Mouse (Mus musculus) CD8-positive naive resting alpha-beta T cell, adult 2 months (primary cell): ENCODE results near the gene Snca.

ENCODE experiments used
- DNase-seq, 2 experiments: peaks; one replicate each; pipeline ENCODE4 v3.0.0; 2022; ENCODE audit warnings: low read depth in 2 of 2, low spot score in 2 of 2

The Snca gene

DNA sequence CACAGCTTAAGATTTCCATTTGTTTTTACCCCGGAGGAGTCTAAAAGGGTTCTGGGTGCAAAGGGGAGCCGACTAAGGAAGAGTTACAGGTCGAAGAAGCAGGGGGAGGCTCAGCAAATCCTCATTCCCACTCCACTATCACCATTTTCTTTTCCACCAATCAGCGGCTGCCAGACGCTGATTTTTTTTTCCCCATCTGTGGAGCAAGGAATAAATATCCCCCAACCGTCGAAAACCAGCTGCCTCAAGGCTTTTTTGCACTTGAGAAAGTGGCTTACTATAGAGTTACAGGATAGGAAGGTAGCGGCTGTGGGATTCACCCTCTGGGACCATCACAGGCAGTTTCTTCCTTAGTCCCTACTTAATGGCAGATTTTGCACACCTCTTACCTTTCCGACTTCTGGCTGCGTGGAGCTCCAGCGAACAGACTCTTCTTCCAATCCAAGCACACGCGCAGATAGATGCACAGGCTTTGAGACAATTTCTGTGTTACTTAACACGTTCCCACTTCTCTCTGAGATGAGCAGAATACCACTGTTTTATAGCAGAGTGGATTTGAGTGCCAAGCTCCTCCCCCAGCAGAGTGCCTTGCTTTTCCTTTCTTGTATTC is at the start of gene Snca:
TSS of gene Snca (minus strand) at position 574 of the 610 bp plus-strand sequence.
- DNase-seq = no peak

DNA sequence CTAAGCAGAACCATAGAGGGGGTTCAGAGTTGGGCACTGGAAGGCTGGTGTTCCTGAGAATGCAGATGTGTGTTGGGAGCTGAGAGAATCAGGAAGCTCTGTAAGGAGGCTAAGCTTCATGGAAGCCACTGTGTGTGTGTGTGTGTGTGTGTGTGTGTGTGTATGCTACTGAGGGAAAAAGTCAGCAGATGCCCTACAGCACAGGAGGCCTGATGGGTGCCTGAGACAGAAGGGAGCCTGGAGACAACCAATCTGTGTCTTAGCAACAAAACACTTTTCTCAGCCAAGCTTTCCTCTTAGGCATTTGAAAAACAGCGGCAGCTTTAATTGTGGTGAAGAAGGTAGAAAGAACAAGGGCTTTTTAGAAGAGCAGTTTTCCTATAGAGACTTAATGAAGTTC is 40.5 kb upstream of the Snca start:
- no peak for DNase-seq

DNA sequence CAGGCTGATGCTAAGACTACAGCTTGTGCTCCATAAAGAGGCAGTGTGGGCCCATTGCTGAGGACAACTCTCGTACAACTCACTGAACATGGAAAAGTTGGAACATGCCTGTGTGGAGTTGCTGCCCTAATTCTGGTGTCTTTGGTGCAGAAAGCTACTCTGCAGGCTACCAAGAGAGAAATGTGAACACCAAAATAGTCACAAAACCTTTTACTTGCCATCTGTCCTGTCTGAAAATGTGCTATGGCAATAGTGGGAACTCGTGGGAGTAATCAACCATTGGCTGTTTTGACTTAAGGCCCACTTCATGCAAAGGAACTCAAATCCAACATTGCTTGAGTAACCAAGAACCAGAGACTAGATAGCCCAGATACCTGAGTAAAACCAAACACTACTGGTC is 26.9 kb upstream of the Snca start:
- no peak for DNase-seq

DNA sequence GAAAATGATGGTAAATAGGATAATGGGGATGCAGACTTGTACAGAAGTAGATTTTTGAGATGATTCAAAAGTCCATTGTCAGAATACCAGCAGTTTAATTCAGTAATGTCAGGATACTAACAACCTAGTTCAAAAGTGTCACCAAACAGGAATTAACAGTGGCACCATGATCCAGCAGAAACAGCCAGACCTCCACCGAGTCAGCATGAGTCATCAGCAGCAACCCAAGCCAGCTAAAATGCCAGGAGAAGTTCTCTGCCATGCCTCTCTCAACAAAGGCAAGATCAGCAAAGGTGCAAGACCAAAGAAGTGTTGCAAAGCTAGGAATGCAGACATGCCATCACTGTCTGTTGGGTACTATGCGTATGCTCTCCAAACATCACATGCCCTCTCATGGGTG is 22.0 kb upstream of the Snca start:
- no peak for DNase-seq

DNA sequence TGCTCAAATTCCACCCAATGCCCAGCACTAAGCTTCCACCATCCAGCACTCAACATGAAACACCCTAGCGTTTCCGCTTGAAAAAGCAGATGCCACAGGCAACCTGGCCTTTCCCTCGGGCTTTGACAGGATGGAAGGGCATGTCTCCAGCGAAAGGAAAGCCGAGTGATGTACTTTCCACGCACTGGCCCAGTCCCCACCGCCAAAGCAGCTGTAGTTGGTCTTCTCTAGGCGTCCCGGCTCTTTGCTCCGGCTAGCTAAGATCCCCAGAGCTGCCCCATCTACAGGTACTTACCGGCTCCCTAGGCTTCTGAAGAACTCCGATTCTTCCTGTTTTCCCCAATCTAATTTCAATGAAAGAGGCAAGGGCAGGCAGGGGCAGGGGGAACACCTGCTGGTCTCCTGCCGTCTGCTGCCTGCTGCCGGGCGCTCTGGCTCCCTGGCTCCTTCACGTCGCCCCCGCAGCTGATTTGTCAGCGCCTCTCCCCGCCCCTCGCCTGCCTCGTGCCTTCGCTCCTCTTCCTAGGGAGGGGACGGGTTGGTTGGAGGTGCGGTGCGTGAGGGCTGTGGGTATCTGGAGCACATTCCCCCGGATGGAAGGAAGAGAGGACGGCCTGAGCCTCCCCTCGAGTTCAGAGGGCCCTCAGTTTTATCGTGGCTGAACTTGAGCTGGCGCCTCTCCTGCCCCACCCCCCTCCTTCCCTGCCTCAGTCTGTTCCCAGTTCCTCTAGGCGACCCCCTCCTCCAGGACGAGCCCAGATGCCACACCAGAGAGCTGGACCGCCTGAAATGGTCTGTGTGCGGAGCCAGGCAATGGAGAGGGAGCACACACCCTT is 1.0 kb downstream of the Snca start:
- no peak for DNase-seq

DNA sequence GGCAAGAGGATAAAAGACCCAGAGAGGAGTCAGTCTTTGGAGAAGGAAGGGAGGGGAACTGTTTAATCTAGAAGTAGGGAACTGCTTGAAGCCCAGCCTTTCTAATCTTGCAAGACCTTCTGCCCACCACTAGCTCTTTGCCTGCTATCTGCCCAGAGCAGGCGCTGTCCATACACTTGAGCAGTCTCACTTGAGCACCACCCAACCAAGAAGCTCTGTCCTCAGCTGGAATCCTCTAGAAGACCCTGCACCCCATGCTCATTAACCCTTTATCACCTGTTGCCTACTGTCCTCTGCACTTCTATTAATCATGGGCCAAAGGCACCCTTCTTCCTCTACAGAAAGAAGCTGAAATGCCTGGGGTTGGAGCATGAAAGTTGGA is 1.6 kb downstream of the Snca start:
- DNase-seq = no peak

DNA sequence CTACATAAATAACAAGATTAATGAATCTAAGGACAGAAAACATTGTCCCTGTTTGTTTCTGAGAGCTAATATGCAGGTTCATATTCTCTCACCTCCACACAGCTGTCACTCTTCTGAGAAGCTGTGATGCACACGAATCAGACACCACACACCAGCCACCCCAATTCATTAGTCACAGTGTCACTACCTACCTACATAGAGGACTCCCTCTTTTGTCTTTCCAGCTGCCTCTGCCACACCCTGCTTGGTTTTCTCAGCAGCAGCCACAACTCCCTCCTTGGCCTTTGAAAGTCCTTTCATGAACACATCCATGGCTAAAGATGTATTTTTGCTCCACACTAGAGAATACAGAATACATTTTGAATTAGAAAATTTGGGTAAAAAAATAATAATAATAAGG is 2.4 kb downstream of the Snca start:
- DNase-seq = no peak

DNA sequence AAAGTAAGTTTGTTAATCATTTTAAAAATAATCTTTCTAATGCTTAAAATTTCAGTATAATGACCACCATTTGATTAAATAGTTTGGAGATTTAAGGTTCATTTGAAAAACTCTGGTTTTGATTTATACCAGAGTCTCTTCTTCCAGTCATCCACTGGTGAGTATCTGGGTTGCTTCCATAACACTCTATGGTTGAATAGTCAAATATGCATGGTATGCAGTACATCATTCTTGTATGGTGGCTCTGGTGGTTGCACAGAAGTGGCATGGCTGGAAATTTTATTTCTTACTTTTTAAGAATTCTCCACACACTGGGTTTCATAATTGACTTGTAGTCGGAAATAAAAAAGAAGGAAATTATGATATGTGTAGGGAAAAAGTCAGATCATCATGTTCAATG is 10.4 kb downstream of the Snca start:
- DNase-seq = no peak

DNA sequence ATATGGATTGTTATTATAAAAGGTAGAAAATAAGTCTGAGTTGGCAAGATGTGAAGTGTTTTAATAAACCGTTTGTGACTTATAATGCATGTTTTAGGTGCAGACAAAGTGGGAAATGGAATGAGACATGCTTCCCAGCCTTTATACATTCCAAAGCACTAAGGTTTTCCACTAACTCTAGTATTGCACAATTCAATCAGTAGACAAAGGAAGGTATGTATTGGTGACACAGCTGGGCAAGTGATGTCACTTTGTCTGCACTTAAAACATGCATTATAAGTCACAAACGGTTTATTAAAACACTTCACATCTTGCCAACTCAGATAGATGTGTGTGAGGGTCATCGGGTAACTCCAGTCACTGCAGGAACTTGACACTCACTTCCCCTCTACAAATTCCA is 16.1 kb downstream of the Snca start:
- DNase-seq = no peak

DNA sequence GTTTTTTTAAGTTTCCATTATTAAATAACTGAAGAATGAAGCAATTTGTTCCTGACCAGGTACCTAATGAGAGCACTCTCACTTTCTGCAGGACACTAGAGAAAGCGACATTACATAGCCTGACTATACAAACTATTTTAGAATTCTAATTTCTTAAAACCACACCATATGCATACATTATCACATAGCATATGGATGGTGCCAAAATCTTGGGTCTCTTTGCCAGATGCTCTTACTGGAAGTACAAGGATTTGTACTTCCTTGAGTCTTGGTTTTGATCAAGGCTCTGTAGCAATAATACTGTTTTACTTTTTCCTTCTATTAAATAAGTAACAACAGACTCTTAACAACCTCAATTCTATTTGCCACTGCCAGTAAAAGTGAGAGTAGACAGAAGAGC is 31.4 kb downstream of the Snca start:
- DNase-seq = no peak

DNA sequence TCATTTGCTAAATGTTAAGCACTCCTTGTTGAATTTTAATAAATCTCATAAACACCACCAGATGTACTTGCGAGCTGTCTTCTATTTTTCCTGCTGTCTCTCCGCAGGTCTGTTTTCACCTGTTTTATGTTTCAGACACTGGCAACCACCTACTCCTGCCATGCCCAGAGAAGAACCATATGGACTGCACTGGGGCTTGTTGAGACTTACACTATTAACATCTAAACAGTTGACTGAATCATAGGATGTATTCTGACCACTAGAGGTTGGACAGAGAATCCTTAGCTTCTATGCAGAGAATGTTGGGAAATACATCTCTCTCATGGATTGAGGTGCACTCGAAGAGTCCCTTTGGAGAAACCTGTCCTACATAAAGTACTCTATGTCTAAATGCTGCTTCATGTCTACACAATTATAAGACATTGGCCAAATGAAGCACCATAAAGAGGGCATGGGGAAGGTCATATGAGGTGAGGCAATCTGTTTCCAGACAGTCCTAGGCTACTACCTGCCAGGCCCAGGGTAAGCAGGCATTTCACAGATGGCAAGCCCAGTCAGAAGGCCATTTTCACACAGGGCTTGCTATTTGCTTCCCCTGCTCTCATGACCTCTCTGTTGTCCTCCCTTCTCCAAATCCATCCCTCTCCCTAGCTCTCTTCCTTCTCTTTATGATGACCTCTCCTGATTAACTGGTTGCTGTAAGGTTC is 35.8 kb downstream of the Snca start:
- no peak for DNase-seq

DNA sequence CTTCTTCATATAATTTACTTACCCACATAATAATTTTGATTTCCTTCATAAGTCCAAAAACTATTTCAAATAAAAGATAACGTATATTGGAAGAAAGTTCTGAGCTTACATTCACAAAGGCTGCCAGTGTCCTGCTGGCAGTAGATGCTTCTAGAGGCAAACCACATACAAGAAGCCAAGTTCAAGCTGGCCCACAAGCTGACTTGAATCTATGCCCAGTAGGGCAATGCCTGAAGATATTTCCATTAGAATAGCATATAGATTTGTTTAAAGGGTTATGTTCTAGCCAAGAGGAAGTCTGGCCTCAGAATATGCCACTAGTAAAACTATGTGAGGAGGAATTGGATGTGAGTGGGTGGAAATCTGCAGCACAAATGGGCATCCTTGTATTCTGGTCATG is 42.7 kb downstream of the Snca start:
- no peak for DNase-seq

DNA sequence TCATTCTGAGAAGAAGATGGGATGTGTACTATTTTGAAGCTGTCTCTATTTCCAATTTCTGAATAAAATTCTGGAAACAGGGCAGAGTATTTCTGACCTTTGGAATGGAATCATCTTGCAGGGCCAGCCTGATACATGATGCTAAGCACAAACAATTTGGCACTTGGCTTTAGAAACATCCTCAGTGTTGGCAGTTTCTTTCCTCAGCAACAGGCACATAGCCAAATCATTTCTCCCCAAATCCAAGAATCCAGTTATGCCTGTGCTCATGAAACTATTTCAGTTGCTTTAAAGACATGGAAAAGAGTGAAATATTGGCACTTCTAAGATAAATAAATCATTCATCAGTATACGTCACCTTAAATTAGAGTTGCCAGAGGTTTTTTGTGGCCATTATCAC is 57.8 kb downstream of the Snca start:
- no peak for DNase-seq

DNA sequence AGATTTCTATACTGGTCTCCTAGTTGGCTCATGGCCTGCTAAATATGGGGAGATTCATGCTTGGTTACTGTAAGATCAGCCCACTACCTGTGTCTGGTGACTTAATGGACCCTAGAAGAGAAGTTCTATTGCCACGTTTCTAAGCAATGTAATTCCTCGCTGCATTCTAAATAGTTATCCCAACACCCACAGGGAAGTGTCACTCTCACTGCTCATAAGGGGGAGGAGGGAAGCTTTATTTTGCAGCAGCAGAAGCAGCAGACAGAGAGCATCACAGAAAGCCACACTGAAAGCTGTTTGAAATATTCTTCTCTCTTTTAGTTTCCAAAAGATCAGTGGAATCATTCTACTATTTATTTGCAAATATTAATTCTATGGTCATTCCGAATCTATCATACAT is 64.0 kb downstream of the Snca start:
- DNase-seq = no peak

DNA sequence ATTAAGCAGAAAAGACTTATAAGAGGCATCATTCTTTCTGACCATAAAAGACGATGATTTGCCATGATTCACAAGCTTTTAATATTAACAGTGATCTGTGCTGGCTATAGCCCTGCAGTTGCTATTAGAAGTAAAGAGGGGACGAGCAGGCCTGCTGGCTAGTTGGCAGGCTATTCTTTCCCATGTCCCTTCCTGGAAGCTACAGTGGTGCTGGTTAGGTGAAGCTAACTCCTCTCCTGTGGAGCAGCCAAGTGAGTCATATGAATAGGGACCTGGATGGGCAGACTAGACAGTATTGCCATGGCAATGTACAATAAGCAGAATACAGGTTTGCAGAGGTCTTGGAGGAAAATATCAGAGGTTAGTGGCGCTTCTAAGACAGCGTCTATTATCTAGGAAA is 66.8 kb downstream of the Snca start:
- DNase-seq = no peak

DNA sequence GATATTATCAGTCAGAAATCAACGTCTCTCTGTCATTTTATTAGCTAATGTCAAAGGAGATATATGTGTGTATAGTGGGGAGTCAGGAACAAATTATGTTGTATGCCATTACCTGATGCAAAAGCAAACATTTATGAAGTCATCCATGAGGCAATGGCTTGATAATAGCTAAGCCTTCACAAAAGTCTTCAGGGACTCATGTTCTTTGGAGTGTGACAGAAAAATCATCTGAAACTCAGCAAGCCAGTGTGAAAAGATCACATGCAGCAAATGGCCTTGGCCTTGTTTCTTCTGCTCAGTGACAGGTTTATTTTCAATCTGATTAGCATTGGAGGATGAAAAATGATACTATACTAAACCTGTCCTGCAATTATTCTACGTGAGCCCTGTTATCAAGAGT is 67.9 kb downstream of the Snca start:
- no peak for DNase-seq

DNA sequence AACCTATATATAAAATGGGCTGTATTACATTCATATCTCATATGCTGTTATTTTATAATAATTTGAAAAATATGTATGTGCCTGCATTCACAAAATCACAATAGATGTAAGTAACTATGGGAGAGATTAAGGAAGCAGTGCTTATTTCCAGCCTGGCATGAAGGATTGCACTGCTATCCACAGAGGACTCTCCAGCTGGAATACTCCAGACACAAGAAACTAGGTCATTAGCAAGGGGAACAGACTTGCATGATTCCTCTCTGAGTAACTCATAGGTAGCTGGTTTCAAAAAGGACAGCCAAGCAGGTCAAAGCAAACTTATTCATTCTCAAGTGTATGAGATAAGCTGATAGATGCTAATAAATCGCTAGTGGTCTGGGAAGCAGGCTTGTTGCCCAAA is 74.7 kb downstream of the Snca start:
- no peak for DNase-seq

DNA sequence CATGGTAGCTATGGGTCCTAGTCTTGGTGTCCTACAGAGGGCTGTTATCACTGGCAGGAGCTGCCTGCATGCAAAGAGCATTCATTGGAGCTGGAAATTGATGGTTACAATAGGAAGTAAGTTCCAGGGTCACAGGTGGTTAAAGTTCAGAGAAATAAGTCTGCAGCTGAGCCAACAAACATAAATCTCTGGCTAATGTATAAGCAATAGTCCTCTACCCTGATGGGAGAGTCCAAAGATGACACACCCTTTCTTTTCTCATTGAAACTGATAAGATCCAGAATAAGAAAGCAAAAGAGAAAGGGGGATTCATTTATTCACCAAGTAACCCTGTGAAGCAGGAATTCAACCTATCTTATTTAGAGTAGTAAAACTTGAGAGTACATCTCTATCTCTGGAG is 83.7 kb downstream of the Snca start:
- DNase-seq = no peak

DNA sequence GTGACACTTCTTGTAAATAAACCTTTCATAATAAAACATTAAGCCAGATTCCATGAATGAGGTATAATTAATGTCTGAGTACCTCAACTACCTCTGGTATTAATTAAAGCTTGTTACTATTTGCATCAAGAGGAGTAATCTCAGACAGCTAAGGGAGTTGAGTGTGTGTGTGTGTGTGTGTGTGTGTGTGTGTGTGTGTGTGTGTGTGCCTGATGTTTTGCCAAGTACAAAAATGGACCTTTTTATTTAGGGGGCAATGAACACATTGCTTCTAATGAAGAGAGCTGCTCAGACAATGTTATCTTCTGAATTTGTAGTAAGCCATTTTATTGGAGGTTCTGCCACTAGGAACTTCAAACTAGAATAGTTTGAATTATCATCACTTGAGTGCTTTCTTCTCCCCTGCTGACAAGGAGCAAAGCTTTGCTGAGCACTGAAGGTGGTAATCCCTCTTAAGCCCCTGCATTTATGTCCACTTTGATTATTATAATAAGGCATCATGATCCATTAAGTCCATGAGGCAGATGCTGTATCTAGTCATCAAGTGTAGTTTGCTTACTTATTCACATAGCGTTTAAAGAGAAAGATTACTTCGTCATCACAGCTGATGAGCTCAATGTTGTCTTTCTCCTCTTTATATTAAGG is 88.1 kb downstream of the Snca start:
- no peak for DNase-seq

DNA sequence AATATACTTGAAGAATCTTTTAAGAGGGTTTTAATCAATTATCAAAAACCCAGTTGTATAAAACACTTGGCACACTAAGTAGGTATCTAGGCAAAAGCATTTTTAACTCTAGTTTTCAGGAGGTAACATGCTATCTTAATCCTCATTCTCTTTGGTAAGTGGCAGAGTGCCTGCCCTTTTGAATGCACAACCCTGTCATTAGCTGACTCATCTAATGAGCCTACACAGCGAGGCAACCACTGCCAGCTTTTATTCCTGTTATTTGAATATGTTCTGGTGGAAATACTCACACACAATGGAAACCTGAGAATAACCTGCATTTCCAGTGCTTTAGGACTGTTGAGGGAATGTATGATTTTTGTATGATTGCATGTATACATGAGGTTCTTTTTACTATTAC is 89.9 kb downstream of the Snca start:
- DNase-seq = no peak

DNA sequence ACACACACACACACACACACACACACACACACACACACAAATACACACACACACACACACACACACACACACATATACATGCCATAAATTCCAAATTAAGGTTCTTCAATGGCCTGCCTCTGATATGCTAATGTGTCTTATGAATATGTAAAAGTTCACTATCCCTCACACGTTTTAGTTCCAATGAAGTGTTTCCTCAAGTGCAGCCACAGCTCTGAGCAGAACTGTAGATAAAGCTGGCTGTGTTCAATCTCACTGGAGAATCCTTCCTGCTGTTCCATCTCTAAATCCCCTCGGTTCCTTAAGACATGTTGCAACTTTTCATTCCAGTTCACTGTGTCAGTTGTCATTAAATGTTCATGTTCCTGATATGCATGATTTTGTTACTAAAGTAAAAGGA is 98.5 kb downstream of the Snca start:
- DNase-seq = no peak
